Mouse (Mus musculus): ENCODE data around the gene Camk2b.

Camk2b gene

GRCm38 (mm10) chr11:6050066-6050560 lies 16.0 kb downstream of the Camk2b start:
- no peak for DNase-seq (ENCODE audit: low spot score in 2 of 2)

- no peak for DNase-seq (ENCODE audit: low spot score in 2 of 2)
Measured at GRCm38 (mm10) chr11:6048208-6048607, 18.0 kb downstream of the Camk2b start.

DNA sequence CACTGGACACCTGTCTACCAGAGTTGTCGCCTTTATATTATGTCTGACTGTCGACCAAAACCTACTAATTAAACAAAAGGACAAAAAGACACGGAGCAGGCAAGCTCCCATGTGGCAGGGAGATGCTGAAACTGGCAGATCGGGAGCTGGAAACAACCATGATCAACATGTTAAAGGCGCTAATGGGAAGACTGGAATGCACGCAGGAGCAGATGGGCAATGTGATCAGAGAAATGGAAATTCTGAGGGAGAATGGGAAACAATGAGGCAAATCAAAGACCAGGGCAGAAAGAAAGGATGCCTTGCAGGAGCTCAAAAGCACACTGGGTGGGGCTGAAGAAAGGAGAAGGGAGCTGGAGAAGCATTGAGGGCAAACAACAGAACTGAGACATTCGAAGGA lies 27.2 kb downstream of the Camk2b start:
- no peak for DNase-seq (ENCODE audit: low spot score in 2 of 2)

GRCm38 (mm10) chr11:6037686-6038085 lies 28.5 kb downstream of the Camk2b start:
- DNase-seq (ENCODE audit: low spot score in 2 of 2), result no peak

DNA sequence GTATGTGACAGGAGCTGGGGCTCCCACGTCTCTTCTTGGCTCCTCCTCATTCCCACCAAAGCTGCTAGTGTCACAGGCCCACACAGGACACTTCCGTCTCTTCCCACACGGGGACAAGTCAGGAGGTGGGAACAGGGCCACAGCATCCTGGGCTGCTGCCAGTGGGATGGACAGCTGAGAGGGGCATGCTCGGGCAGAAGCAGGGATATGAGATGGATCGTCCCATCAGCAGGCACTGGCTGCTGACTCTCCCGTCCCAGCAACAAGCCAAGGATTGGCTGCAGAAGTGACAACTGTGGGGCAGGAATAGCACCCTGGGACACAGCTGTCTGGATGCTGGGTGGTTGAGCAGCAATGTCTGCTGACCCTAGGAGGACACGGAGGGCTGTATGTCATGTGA lies 29.0 kb downstream of the Camk2b start:
- DNase-seq (ENCODE audit: low spot score in 2 of 2), result no peak

DNA sequence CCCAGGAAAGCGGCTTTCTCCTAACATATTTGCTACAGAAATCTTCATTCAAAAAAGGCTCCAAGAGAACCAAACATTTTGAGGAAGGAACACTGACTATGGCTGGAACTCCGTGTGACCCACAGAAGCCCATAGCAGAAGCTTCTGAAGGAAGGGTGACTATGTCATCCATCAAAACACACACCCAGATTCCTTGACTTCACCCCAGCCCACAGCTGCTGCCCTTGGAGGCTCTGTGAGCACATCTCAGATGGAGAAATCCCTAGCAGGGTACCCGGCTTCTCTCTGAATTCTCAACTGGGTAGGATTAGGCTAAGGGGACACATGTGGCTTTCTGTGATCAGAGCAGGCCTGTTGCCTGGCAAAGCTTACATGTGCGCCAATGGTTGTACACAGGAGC lies 29.7 kb downstream of the Camk2b start:
- DNase-seq (ENCODE audit: low spot score in 2 of 2), result no peak

DNA sequence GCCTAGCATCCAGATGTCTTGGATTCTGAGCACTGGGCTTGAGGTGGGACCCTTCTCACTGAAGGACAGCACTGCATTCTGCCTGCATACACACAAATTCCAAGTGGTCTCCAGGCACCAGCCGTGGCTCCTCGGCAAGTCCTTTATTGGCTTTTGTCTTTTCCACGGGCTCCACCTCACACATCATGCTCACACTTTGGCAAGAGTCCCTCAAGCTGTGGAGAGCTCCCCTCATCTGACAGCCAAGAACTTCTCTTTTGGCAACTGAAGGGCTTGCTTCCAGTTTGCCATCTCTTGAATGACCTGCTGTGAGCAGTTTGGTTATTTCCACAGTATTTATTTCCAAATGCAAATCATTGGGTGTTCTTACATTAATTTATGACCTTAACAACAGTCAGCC lies 30.6 kb downstream of the Camk2b start:
- DNase-seq (ENCODE audit: low spot score in 2 of 2), result no peak

DNA sequence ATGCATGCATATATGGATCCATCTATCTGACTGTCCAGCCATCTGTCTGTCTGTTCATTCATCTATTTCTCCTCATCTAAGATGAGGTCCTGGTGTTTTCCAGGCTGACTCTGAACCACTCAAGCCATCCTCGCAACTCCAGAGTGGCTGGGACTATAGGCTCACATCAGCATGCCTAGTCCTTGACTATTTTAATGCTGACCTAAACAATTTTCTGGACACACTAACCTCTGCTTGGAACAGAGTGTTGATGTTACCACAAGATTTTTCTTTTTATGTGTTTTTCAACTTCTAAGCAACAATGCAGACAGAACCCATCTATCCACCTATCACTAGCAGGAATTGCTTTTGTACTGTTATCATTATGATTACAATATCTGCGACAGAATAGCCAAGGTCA lies 31.4 kb downstream of the Camk2b start:
- no peak for DNase-seq (ENCODE audit: low spot score in 2 of 2)

DNA sequence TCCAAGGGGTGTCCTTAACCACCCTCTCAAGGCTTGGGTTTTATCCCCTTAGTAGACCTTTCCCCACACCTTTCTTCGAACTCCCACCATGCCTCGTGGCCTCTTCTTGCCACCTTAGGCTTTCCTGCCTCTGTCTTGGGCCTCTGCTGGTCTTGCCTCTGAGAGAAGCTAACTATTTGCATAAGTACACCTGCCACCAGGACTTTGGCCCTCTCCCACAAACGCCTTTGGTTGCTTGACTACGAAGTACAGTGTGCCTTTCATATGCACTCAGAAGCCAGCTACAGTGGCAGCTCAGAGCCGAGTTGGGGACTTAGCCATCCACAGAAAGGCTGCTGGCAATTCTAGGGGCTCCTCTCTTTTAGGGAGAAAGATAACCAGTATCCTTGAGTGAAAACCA lies 32.4 kb downstream of the Camk2b start:
- DNase-seq (ENCODE audit: low spot score in 2 of 2), result no peak

DNA sequence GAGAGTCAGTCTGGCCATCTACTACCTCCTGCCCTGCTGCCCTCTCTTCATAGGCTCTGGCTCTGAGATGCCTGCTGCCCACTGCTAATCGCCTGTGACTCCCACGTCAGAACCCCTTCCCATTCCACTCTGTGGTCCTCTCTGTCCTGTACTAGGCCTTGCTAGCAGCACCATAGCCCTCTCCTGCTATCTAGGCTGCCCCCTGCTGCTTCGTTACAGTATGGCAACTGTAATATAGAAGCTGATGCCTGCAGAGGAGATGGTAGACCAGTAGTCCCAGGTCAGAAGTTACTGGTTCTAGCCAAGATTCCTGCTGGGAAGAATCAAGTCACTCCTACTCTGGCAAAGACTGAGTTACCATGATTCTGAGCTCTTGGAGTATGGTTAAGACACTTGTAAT lies 33.0 kb downstream of the Camk2b start:
- no peak for DNase-seq (ENCODE audit: low spot score in 2 of 2)

DNA sequence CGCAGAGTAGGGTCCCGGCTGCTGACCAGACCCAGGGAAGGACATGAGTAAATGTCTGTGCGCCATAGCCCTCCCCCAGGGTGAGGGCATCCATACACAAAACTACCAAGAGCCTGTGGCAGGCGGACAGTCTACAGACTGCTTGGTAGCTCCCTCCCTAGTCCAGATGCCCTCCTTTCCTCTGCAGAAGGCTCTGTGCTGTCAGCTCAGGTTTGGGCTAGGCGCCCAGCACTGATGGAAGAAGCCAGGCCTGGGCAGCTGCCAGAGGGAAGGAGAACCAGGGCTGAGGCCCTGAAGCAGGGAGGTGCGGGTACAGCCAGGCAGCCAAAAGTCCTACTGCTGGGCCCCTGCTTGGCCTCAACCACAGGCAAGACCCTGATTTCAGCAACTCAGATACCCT lies 35.5 kb downstream of the Camk2b start:
- DNase-seq (ENCODE audit: low spot score in 2 of 2), result peak; percentile 45 to 60

- DNase-seq (ENCODE audit: low spot score in 2 of 2), result peak in 1 of 2 experiments; percentile 48
Measured at GRCm38 (mm10) chr11:6029790-6030189, 36.4 kb downstream of the Camk2b start.

- peak in 1 of 2 experiments; percentile 50 for DNase-seq (ENCODE audit: low spot score in 2 of 2)
Measured at GRCm38 (mm10) chr11:6028911-6029310, 37.3 kb downstream of the Camk2b start.

- peak in 1 of 2 experiments; percentile 50 for DNase-seq (ENCODE audit: low spot score in 2 of 2)
Measured at GRCm38 (mm10) chr11:6026361-6026760, 39.8 kb downstream of the Camk2b start.

- peak in 1 of 2 experiments; percentile 51 for DNase-seq (ENCODE audit: low spot score in 2 of 2)
Measured at GRCm38 (mm10) chr11:6024923-6025652, 41.1 kb downstream of the Camk2b start.

DNA sequence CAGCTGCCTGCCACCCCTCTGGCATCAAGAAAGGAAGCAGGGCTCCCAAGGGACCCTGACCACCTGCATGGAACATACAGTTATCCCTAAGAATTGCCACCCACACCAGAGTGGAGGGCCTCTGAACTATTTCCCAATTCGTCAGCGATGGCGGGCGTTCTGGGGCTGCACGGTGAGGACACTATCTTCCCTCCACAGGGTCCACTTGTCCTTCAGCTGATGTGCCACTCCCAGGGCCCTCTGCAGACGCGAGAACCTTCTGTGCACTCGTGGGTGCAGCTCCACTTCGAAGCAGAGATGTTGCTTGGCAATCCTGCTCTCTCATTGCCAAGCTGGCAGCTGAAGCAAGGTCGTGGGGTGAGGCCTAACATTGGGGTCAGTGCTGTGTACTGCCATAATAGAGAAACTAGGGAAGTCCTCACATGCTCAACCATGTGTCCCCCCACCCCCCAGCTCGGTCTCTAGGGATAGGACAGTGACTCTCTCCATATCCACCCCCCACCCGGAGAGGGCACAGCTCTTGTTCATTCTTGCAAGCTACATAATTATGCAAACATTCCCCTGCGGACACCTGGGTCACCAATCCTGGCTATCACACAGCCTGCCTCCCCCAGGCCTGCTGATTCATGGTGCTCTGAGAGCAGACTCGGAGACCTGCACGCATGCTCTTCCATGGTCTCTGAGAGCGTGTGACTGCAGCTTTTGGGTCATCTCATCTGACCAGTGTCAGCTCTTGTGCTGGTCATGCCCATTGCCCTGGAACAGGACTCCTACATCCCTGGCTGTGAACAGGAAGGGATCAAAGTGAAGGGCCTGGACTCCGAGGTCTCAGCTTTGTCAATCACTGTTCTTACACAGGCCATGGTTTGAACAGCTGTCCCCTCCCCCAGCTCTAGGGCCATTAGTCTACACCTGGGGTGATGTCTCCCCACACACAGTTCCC lies 45.0 kb downstream of the Camk2b start:
- DNase-seq (ENCODE audit: low spot score in 2 of 2), result no peak

- no peak for DNase-seq (ENCODE audit: low spot score in 2 of 2)
Measured at GRCm38 (mm10) chr11:6020360-6020759, 45.8 kb downstream of the Camk2b start.

DNA sequence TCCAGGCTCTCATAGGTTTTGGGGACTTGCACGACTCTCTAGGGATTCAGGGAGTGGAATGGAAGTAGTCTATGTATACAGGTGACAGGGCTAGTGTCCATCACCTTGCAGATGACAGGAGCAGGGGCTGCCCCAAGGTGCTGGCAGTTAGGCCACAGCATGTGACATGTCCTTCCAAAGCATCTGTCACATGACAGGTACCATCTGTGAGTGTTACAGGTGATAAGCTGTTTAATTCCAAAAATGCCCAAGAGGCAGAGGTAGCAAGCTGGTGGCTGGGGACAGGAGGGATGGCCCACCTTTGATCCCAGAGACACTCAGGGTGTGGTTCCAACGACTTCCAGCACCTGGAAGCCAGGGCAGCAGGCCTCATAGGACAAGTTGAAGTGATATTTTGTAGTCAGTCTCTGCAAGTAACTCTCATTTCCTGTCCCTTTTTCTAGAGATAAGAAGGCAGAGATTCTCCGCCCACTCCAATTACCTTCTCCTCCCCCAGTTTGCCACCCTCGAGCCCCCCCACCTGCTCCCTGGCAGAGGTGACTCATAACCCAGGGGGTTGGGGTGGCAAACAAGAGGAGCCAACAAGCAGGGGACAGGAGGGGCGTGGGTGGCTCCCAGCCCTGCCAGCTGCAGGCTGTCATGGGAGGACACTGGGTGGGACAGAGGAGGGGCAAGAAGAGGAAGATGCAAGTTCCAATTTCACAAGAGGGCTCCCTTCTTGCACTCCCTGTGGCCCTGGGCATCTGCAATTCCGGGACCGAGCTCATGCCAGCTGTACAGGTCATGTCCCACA lies 47.7 kb downstream of the Camk2b start:
- DNase-seq (ENCODE audit: low spot score in 2 of 2), result no peak

DNA sequence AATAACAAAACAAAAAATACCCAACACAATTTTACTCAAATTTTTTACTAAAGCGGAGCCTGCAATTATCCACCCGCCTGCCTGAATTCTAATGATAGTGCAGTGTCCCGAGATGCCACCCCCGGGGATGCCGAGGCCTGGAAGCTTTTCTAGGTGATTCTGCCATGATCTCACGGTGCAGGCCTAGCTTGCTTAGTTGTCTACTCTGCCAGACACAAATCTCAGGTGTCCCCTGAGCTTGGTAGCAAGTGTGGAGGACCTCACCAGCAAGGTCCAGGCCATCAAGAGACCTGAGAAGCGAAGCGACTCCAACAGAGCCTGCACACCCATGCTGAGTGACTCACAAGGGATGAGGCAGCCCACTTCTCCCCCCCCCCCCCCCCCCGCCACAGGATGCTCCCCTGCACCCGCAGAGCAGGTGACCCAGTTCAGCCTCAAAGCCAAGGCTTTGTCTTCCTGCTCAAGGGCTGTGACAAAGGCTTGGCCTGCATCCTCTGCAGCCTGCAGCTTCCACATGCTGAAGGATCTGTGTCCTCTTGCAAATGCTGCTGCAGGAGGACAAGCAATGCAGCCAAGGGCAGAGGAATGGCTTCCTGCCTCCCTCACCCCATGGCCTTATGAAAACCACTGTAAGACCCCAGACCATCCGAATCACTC lies 48.5 kb downstream of the Camk2b start:
- DNase-seq (ENCODE audit: low spot score in 2 of 2), result no peak

DNA sequence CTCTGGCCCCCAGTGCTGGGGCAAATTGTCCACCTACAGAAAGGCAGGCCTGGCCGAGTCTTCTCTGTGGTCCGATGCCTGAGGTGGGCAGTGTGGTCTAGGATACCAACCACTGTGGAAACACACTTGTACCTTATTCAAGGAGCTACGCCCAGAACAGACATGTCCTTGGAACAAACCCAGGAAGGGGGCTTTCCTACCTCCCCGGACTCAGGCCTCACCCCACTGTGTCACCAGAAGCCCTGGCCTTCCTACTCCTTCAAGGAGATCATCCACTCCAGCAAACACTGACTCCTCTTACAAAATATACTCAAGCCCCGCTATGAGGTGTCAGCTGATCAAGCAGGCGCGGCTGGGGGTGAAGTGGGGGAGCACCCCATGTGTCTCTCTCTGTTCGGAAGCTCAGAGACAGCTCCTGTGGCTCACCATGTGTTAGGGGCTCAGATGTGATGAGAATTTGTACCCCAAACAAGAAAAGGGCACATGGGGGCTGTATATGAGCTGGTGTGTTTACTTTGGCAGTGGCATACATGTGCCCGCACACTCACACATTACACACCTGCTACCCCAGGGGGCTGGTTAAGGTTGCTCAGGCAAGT lies 49.3 kb downstream of the Camk2b start:
- DNase-seq (ENCODE audit: low spot score in 2 of 2), result no peak

- DNase-seq (ENCODE audit: low spot score in 2 of 2), result no peak
Measured at GRCm38 (mm10) chr11:6016368-6016767, 49.8 kb downstream of the Camk2b start.

Data from urinary bladder, postnatal 4 days (tissue).